Mouse (Mus musculus) yolk sac, embryonic 10.5 days (tissue): ENCODE data around the gene Gm16181.

Experiments used
- DNase-seq: peaks from one replicate; pipeline ENCODE4 v3.0.0-alpha.2; 2017; ENCODE audit warnings: low spot score

Gene Gm16181

DNA sequence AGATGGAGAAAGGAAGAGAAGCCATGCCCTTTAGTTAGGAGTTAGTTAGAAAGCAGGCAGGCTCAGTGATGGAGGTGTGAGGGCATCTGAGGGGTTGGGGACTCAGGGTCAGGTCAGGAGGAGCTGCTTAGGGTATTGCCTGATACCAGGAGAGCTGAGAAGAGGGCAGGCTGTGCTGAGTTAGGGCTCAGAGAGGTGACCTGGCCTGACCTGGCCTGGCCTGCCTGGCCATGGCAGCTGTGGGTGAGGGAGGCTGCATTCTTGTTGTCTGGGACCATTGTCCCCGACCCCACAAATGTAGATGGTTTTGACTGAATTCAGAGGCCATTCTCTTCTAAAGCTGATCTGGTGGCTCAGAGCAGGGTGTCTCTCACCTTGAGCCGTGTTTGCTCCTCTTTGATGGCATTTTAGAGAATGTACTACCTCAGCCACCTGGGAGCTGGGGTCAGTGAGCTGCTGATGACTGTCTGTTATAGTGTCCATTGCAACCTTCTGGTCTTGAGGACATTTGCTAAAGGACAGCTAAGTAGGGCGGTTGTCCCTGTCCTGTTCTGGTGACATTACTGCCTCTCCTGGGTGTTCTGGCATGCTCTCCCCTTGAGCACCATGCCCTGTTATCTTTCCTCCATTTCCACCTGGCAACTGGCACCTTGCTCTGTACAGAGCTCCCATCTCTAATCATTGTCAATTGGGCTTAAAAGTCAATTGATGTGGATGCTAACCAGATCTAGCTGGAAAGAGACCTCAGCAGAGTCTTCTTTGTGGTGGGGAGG is 29.9 kb downstream of the Gm16181 start:
- no peak for DNase-seq

DNA sequence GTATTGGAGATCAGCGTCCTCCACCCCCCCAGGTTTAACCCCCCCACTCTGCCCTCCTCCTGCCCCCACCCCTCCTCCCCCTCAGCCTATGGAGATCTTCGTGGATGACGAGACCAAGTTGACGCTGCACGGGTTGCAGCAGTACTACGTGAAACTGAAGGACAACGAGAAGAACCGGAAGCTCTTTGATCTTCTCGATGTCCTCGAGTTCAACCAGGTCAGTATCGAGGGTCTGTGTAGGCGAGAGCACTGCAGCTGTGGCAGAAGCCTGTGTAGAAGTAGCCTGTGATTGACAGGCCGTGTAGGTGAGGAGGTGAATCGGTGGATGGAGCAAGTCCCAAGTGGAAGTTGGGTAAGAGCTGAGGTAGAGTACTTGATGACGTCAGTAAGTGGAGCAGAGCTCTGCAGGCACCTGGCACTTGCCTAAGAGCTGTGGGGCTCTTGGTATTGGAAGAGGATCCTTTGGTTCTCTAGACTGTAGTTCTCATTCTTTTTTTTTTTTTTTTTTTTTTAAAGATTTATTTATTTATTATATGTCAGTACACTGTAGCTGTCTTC is 30.6 kb downstream of the Gm16181 start:
- no peak for DNase-seq

DNA sequence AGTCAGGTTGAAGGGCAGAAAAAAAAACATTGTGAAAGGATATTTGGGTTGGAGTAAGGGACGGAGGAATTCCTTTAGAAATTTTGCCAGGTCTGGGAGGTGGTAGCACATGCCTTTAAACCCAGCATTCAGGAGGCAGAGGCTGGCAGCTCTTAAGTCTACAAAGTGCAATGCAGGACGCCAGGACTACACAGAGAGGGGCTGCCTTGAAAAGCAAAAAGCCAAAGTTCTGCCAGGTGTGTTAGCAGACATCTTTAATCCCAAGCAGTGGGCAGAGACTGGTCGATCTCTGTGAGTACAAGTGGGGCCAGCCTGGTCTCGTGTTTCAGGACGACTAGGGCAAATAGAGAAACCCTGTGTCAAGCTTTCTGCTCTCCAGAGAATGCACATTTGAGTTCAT is 31.3 kb downstream of the Gm16181 start:
- no peak for DNase-seq

DNA sequence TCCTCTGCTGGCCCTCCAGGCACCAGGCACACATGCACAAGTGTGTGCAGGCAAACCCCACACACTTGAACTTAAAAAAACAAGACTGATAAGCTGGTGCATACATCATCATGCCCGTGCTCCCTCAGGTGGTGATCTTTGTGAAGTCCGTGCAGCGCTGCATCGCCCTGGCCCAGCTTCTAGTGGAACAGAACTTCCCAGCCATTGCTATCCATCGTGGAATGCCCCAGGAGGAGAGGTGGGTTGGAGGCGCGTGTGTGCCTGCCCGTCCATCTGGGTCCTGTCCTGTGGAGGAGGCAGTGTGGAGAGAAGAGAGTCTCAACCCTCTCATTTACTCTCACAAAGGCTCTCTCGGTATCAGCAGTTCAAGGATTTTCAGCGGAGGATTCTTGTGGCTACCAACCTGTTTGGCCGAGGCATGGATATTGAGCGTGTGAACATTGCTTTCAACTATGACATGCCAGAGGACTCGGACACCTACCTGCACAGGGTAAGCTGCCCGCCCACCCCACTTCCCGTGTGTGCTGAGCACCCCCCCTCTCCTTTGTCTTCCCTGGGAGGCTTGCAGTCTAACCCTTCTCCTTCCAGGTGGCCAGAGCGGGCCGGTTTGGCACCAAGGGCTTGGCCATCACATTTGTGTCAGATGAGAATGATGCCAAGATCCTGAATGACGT is 32.1 kb downstream of the Gm16181 start:
- DNase-seq: no peak

DNA sequence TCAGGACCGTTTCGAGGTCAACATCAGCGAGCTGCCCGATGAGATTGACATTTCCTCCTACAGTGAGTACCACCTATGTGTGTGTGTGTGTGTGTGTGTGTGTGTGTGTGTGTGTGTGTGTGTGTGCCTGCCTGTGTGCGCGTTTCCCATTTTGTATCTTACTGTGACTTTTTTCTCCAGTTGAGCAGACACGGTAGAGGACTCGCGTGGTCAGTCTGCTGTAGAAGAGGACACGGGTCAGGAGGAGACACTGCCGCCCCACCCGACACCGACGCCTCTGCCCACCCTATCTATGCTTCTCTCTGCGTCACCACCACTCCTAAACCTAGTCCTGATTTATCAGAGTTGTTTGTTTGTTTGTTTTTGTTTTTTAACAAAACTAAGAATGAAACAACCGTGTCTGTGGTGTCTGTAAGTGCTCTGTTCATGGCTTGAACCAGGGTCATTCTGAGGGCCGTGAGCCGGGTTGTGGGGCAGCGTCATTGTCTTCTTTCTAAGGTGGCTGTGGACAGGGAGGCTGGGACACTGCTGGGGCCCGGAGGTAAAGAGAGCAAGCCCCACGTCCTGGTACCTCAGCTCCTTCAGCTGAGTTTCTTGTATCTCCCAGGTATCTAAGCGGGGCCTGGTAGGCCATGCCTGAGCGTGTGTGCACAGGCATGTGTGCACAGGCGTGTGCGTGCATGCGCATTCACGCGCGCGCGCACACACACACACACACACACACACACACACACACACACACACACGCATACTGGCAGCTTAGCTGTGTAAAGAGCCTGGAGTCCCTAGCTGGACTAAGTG is 32.9 kb downstream of the Gm16181 start:
- no peak for DNase-seq

DNA sequence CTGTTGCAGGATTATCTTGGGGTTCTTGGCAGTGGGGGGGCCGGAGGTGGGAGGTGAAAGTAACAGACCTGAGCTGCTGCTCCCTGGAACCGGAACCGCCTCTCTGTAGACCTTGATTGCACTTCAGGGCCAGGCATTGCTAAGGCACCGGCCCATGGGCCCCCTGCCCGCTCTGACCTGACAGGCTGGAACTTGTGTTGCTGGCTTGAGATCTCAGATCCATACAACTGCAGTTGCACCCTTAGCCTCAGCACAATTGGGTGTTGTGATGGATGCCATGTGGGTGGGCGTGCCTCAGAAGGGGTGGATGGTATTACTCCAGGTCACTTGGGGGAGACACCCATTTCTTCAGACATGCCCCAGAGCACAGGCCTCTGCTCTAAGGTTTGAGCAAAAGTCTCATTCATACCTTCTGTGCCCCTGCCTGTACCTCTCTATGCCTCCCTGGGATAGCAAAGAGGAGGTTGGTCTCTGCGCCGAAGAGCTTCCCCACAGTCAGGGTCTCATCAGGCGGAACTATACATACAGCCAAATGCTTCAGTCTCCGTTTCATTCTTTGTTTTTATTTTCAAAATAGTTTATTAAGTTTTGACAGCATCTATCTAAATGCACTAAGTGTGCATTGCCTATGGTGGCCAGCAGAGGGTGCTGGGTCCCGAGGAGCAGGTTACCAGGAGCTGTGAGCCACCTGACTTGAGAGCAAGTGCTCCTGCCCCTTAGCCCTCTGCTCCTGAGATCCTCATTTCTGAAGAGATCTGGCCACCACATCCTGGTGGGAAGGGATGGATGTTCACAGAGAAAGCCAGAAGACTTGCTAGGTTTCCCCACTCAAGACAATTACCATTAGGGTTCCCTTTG is 33.8 kb downstream of the Gm16181 start:
- DNase-seq: no peak

DNA sequence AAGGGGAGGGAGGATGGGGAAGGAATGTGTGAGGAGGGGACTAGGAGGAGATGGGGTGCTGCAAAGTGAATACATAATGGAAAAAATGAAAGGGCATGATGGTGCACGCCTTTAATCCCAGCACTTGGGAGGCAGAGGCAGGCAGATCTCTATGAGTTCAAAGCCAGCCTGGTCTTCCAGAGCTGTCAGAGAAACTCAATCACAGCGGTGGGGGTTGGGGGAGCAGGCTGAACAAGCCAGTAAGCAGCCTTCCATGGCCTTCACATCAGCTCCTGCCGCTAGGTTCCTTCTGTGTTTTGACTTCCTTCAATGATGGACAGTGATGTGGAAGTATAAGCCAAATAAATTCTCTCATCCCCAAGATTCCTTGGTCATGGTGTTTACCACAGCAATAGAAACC is 34.7 kb downstream of the Gm16181 start:
- DNase-seq: no peak

DNA sequence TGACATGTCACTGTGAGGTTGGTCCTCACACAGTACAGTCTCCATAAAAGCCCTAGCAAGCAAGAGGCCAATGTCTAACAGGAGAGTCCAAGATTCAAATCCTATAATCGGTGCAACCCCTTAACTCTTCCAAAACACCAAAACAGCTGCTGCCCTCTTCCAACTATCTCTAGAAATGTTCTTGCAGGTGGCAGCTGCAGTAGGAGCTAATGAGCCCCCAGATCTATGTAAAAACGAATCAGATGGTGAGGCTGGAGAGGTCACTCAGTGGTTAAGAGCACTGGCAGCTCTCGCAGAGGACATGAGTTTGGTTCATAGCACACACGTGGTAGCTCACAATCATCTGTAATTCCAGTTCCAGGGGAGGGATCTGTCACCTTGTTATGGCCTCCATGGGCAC is 35.1 kb downstream of the Gm16181 start:
- no peak for DNase-seq

GRCm38 (mm10) chr17:35257378-35257777 is 36.7 kb downstream of the Gm16181 start:
- DNase-seq: no peak

DNA sequence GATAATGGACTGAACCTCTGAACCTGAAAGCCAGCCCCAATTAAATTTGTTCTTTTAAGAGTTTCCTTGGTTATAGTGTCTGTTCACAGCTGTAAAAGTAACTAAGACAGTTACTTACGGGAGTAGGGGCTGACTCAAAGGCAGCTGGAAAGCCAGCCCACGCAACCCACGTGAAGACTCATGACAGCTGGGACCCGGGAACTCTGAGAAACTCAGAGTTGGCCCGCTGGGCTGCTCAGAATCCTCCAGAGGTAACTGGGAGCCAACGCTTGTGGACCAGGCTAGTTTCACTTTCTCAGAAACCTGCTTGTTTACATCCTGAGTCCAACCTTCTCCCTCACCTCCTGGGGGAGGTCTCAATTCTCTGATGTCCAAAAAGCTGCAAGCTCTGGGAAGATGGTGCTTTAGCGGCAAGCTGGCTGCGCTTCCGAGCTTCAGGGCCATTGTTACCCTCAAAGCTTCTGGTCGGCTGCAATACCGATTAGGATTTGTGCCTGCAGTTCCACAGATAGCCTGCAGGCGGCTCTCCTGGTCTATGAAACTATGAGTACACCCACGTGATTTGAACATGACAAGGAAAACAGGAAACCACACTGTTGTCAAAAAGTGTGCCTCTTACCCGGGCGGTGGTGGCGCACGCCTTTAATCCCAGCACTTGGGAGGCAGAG is 37.3 kb downstream of the Gm16181 start:
- peak; percentile 82 for DNase-seq

DNA sequence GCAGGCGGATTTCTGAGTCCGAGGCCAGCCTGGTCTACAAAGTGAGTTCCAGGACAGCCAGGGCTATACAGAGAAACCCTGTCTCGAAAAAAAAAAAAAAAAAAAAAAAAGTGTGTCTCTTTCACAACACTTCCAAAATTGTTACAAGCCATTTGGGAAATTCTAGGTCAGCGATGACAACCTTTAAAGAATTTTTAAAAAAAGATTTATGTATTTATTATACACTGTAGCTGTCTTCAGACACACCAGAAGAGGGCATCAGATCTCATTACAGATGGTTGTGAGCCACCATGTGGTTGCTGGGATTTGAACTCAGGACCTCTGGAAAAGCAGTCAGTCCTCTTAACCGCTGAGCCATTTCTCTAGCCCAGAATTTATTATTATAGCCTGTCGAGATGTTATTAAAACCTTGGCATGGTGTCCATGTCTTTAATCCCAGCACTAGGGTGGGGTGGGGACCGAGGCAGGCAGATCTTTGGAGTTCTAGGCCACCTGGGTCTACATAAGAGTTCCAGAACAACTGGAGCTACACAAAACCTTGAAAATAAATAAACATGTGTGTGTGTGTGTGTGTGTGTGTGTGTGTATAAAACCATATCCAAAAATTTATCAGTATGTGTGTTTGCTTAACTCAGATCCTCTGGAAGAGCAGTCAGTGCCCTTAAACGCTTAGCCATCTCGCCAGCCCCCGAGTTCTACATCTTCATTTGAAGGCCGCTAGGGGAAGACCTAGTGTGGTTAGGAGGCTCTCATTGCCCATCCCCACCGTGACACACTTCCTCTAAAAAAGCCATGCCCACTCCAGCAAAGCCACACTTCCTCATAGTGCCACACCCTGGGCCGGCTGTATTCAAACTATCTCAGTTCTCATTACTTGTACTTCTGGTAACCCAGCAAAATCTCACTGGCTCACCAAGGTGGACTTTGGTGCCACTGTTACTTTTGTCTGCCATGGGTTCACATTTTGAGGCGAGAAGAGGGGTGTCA is 38.2 kb downstream of the Gm16181 start:
- no peak for DNase-seq

DNA sequence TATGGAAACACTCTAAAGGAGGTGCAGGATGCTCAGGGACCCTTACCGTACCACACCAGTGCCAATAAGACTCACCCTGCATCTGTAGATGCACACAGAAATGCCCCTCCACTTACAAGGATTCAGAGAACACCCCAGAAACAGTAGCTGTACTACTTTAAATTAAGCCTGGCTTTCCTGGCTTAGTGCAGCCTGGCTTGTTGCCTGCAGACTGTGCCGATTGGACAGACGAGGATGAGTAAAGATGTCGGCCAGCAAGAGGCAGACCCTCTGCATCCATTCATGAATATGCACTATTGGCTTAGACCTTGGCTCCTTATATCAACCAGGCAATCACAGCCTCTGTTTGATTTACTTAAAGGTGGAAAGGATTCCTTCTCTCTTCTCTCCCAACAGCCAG is 39.0 kb downstream of the Gm16181 start:
- no peak for DNase-seq

GRCm38 (mm10) chr17:35261651-35262050 is 41.0 kb downstream of the Gm16181 start:
- no peak for DNase-seq

DNA sequence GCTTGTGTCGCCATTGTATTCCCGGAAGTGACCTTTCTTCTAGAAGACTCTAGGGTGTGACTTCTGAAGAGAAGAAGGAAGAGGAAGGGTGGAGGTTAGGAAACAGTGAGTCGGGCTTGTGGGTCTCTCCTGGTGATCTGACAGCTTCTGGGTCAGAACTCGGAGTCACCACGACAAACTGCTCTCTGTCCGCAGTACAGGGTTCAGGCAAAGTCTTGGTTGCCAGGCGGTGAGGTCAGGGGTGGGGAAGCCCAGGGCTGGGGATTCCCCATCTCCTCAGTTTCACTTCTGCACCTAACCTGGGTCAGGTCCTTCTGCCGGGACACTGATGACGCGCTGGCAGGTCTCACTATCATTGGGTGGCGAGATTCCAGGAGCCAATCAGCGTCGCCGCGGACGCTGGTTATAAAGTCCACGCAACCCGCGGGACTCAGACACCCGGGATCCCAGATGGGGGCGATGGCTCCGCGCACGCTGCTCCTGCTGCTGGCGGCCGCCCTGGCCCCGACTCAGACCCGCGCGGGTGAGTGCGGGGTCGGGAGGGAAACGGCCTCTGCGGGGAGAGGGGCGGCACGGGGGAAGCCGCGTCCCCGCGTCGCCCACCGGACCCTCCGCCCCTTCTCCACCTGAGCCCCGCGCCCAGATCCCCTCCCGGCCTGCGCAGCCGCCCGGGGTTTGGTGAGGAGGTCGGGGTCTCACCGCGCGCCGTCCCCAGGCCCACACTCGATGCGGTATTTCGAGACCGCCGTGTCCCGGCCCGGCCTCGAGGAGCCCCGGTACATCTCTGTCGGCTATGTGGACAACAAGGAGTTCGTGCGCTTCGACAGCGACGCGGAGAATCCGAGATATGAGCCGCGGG is 42.3 kb downstream of the Gm16181 start, which contains the start of gene H2-D1:
TSS of gene H2-D1 (plus strand) at position 67 of the 859 bp plus-strand sequence.
- peak; percentile 82 for DNase-seq

- DNase-seq: no peak
These were observed 42.9 kb downstream of the Gm16181 start for GRCm38 (mm10) chr17:35263523-35263883.

- no peak for DNase-seq
These were observed 46.9 kb downstream of the Gm16181 start for GRCm38 (mm10) chr17:35267399-35268086.

DNA sequence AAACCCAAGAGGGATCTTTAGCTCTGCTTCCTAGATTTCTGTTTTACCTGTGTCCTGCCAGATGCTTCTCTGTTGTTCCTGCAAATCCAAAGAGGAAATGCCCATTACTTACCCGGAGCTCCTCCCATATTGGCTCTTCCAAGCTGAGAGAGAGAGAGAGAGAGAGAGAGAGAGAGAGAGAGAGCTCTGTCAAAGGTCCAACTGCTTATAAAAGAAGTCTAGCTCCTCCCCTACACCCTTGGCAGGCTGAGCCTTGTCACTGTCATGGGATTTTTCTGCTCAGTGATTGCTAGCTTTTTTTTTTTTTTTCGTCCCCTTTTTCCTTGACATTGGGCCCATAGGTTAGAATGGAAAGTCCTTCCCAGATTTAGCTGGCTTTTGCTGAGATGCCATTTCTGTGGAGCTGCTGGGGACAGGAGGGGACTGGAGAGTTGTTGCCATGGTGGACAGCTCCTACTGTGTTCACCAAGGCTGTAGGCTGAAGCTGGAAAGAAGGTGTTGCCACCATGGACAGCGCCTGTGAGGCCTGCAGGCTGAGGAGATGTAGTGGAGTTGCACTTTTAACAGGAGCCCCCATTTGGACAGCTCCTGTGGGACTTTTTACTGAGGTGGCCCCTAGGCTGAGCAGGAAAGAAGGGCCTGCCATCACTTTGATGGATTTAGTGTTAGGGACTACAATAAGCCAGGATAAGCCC is 49.2 kb downstream of the Gm16181 start:
- DNase-seq: peak; percentile 76

DNA sequence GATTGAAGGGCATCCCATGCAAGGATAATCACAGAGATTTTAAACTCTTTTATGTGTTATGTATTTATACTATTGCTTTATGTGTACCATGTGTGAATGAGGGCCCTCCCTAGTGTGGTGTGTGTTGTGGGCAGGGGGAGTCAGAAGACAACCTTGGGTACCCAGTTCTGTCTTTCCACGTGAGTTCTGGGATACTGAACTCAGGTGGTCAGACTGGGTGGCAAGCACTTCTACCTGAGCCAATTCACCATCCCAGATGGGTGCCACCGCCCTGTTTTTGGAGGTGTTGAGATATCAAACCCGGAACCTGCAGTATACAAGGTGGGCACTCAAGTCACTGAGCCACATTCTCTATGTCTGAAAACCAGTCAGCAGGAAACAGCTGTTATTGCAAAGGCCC is 51.6 kb downstream of the Gm16181 start:
- no peak for DNase-seq
